Mouse (Mus musculus): ENCODE measurements around the gene Dgkg. TPM values are rescaled to one million over a fixed set of nuclear protein-coding genes. Genes with fewer than 3 reads are reported as not detected.

The Dgkg gene
- polyA plus RNA-seq, 1 experiment from 2014 or later, result 0.17 TPM

DNA sequence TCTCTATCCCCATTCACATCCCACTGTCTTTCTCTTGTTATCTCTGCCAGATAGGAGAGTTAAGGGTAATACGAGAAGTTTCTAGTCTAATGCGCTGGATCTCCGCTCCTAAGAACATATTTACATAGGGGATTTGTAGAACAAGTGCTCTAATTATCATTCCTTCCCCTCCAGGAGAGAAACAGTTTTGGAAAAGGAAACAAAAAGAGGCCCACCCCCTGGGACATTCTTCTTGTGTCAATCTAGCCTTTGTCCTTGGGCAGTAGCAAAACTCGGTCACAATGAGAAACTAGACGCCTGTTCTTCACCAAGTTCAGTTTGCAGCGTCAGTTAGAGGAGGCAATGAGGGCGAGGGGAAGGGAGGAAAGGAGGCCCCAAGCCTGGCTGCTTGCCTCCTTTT lies 214.8 kb downstream of the Dgkg start:
- Histone ChIP-seq H3K79me2 (ENCODE audit: inconsistent target) (peaks cover 19% of the 10 kb centered on the region), H3K4me3 (ENCODE audit: inconsistent target) (no peak overlapping the region), H3K36me3 (ENCODE audit: inconsistent target) (no peaks in the 10 kb centered on the region), H3K27ac (no peak overlapping the region)
- WGBS (ENCODE audit: missing documents), result 91% methylated on average over 7 of the region's 7 CpGs

DNA sequence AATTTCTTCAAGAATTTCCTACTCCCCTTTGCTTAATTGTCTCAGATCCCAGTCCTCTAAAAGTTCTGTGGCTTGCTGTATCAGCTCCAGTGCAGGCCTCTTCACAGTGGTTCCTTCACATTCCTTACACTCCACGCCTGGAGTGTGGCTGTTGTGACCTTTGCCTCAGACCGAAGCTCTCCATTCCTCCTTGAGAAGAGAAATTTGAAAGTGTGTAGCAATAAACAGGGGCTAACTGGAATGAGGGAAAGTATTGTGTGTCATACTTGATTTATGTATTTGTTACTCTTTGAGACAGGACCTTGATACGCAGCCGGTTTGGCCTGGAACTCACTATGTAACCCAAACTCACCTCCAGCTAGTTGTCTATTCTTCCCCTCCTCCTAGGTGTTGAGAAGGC lies 215.7 kb downstream of the Dgkg start:
- Histone ChIP-seq H3K36me3 (ENCODE audit: inconsistent target) (no peaks in the 10 kb centered on the region), H3K27ac (peak overlapping the region; percentile 93), H3K79me2 (ENCODE audit: inconsistent target) (peaks cover 28% of the 10 kb centered on the region), H3K4me3 (ENCODE audit: inconsistent target) (no peak overlapping the region)
- WGBS (ENCODE audit: missing documents), result 90% methylated on average over 4 of the region's 4 CpGs

DNA sequence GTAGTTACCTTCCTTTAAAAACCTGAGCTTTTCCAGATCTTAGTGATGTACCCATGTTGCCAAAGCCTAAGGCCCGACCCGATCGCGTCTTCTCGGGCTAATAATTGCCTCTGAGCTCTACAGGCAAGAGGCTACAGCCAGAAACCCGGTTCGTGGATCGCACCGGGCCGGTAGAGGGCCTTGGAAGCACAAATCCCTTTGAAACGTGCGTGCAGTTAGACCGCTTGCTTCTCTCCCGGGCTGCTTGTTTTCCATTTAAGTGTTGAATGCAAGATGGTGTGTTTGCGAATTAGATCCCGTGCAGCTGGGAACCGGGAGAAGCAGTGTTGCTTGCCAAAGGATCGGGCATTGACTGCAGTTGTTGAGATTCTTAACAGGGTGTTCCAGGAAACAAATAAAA lies 216.8 kb downstream of the Dgkg start:
- Histone ChIP-seq H3K27ac (peak overlapping the region; percentile 93), H3K79me2 (ENCODE audit: inconsistent target) (peaks cover 37% of the 10 kb centered on the region), H3K4me3 (ENCODE audit: inconsistent target) (peak overlapping the region; percentile 18), H3K36me3 (ENCODE audit: inconsistent target) (no peaks in the 10 kb centered on the region)
- WGBS (ENCODE audit: missing documents), result 5% methylated on average over 18 of the region's 18 CpGs

DNA sequence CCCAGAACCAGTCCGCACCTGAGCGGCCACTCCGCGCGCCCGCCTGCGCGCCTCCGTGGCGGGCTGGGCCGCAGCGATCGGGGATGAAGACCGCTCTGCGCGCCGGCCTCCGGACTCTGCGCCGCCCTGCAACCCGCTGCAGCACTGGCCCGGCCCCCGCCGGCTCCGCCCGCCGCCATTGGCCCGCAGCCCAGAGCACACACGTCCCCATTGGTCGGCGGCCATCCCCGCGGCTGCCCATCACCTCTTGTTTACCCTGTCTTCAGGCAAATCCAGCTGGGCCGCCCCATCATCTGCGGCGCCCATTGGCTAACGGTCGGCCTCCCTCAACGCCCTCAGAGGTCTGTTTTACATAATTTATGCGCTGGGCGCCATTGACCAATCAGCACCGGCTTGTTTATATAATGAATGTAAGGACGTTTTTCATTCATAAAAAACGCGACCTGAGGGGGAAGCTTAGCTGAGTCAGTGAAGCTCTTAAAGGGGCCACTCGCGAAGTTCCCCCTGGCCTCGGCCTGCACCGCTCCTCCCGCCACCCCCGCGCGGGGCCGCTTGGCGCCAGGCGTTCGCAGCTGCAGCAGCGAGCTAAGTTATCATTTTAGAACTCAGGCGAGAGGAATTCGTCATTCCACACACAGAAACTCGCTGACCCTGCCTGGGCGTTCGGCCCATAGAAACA lies 217.4 kb downstream of the Dgkg start, which contains the start of gene Etv5:
Gene Etv5, minus strand, starts transcription at position 221 of the 679 bp plus-strand sequence.
- WGBS (ENCODE audit: missing documents), result under 1% methylated on average over 58 of the region's 63 CpGs
- Histone ChIP-seq H3K79me2 (ENCODE audit: inconsistent target) (peaks cover 43% of the 10 kb centered on the region), H3K36me3 (ENCODE audit: inconsistent target) (no peaks in the 10 kb centered on the region), H3K27ac (peak within 1 kb of the TSS; percentile 93), H3K4me3 (ENCODE audit: inconsistent target) (peak within 1 kb of the TSS; percentile 75)

- Histone ChIP-seq H3K4me3 (ENCODE audit: inconsistent target) (peak overlapping the region; percentile 75), H3K79me2 (ENCODE audit: inconsistent target) (peaks cover 53% of the 10 kb centered on the region), H3K27ac (peak overlapping the region; percentile 62), H3K36me3 (ENCODE audit: inconsistent target) (no peaks in the 10 kb centered on the region)
- WGBS (ENCODE audit: missing documents), result 3% methylated on average over 57 of the region's 59 CpGs
These were observed 218.3 kb downstream of the Dgkg start for GRCm38 (mm10) chr16:22438441-22439373.

- H3K27ac ChIP-seq, result no peak overlapping the region
- peaks cover 71% of the 10 kb centered on the region for H3K79me2 ChIP-seq (ENCODE audit: inconsistent target)
- no peaks in the 10 kb centered on the region for H3K36me3 ChIP-seq (ENCODE audit: inconsistent target)
- no peak overlapping the region for H3K4me3 ChIP-seq (ENCODE audit: inconsistent target)
- 15% methylated on average over 5 of the region's 6 CpGs for WGBS (ENCODE audit: missing documents)
These were observed 220.9 kb downstream of the Dgkg start for GRCm38 (mm10) chr16:22436106-22436505.

GRCm38 (mm10) chr16:22434530-22434929 lies 222.5 kb downstream of the Dgkg start:
- H3K4me3 ChIP-seq (ENCODE audit: inconsistent target), result no peak overlapping the region
- WGBS (ENCODE audit: missing documents), result 87% methylated on average over 5 of the region's 5 CpGs
- no peak overlapping the region for H3K27ac ChIP-seq
- H3K79me2 ChIP-seq (ENCODE audit: inconsistent target), result peaks cover 71% of the 10 kb centered on the region
- H3K36me3 ChIP-seq (ENCODE audit: inconsistent target), result no peaks in the 10 kb centered on the region

DNA sequence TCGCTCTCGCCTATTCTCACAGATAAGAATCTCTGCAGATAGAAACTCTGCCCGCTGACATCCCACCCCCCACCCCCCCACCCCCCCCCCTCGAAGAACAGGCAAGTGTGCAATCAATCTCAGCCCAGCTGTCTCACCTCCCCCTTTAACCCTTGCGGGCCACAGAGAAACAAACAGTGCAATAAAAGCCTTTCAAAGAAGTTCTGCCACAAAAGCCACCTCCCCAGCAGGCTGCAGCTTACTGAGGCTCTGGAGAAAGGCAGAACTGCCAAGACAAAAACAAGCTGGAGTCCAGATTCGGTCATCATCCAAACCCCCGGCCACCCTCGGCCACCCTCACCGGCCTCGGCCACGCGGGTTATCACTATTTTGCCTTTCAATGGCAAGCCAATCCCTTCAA lies 223.1 kb downstream of the Dgkg start:
- Histone ChIP-seq H3K36me3 (ENCODE audit: inconsistent target) (no peaks in the 10 kb centered on the region), H3K79me2 (ENCODE audit: inconsistent target) (peaks cover 69% of the 10 kb centered on the region), H3K4me3 (ENCODE audit: inconsistent target) (no peak overlapping the region), H3K27ac (no peak overlapping the region)
- WGBS (ENCODE audit: missing documents), result 81% methylated on average over 12 of the region's 12 CpGs

- no peak overlapping the region for H3K27ac ChIP-seq
- 17% methylated on average over 12 of the region's 12 CpGs for WGBS (ENCODE audit: missing documents)
These were observed 225.2 kb downstream of the Dgkg start for GRCm38 (mm10) chr16:22431773-22432172.

GRCm38 (mm10) chr16:22431335-22431734 lies 225.7 kb downstream of the Dgkg start:
- Histone ChIP-seq H3K4me3 (ENCODE audit: inconsistent target) (no peak overlapping the region), H3K79me2 (ENCODE audit: inconsistent target) (peaks cover 43% of the 10 kb centered on the region), H3K27ac (no peak overlapping the region), H3K36me3 (ENCODE audit: inconsistent target) (no peaks in the 10 kb centered on the region)
- 43% methylated on average over 2 of the region's 2 CpGs for WGBS (ENCODE audit: missing documents)

More at GRCm38 (mm10) chr16:22431773-22432172, 225.2 kb downstream of the Dgkg start:
- Histone ChIP-seq H3K36me3 (ENCODE audit: inconsistent target) (no peaks in the 10 kb centered on the region), H3K79me2 (ENCODE audit: inconsistent target) (peaks cover 47% of the 10 kb centered on the region), H3K4me3 (ENCODE audit: inconsistent target) (no peak overlapping the region)

GRCm38 (mm10) chr16:22430211-22430951 lies 226.6 kb downstream of the Dgkg start:
- WGBS (ENCODE audit: missing documents), result 94% methylated on average over 16 of the region's 16 CpGs
- H3K36me3 ChIP-seq (ENCODE audit: inconsistent target), result no peaks in the 10 kb centered on the region

DNA sequence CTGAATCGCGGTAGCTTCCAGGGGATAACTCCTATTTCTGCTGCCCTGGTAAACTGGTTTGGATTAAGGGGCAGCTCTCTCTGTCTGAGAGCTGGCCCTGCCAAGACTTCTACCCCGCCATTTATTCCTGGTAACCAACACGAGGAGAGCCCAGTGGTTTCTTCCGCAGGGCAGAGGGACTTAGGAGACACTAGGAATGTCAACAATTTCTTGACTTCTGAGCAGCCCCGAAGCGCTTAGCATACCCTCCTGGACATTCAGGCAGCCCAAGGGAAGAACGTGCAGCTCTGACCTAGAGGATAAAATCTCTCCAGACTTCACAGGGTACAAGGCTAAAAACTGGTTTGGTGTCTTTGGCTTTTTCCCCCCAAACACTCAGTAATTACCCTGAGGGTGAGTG lies 227.6 kb downstream of the Dgkg start:
- Histone ChIP-seq H3K79me2 (ENCODE audit: inconsistent target) (peaks cover 25% of the 10 kb centered on the region), H3K27ac (no peak overlapping the region), H3K36me3 (ENCODE audit: inconsistent target) (no peaks in the 10 kb centered on the region), H3K4me3 (ENCODE audit: inconsistent target) (no peak overlapping the region)
- 68% methylated on average over 8 of the region's 8 CpGs for WGBS (ENCODE audit: missing documents)

More at GRCm38 (mm10) chr16:22430211-22430951, 226.6 kb downstream of the Dgkg start:
- Histone ChIP-seq H3K79me2 (ENCODE audit: inconsistent target) (peaks cover 35% of the 10 kb centered on the region), H3K27ac (no peak overlapping the region), H3K4me3 (ENCODE audit: inconsistent target) (no peak overlapping the region)

GRCm38 (mm10) chr16:22428853-22429341 lies 228.1 kb downstream of the Dgkg start:
- peaks cover 20% of the 10 kb centered on the region for H3K79me2 ChIP-seq (ENCODE audit: inconsistent target)
- 42% methylated on average over 9 of the region's 9 CpGs for WGBS (ENCODE audit: missing documents)
- H3K27ac ChIP-seq, result no peak overlapping the region
- H3K4me3 ChIP-seq (ENCODE audit: inconsistent target), result no peak overlapping the region
- H3K36me3 ChIP-seq (ENCODE audit: inconsistent target), result no peaks in the 10 kb centered on the region

DNA sequence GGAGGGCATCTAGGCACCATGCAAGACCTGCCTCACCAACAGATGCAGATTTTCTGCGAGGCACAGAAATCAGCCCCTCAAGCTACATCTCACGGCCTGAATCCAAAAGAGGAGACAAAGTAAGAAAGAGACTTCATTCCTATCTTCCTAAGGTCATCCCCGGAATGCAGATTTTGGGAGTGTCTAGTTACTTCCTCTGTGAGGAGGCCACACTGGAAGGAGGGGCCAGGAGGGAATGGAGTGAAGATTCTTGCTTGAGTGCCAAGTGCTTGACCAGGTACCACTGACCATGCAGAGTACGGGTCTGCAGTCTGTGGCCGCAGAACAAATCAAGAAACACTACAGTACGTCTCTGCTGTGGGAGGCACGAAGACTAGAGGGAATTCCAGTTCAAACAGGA lies 230.2 kb downstream of the Dgkg start:
- no peaks in the 10 kb centered on the region; the same call in 1 of the 2 replicates for H3K79me2 ChIP-seq (ENCODE audit: inconsistent target)
- no peaks in the 10 kb centered on the region for H3K36me3 ChIP-seq (ENCODE audit: inconsistent target)
- H3K27ac ChIP-seq, result no peak overlapping the region
- 96% methylated on average over 7 of the region's 7 CpGs for WGBS (ENCODE audit: missing documents)
- H3K4me3 ChIP-seq (ENCODE audit: inconsistent target), result no peak overlapping the region
